Mouse (Mus musculus) cerebellum, adult 18-20 months (tissue): ENCODE measurements around the gene Smoc1.

Source experiments
- DNase-seq, 2 experiments: peaks; one replicate each; pipeline ENCODE4 v3.0.0; 2021

Smoc1 gene

DNA sequence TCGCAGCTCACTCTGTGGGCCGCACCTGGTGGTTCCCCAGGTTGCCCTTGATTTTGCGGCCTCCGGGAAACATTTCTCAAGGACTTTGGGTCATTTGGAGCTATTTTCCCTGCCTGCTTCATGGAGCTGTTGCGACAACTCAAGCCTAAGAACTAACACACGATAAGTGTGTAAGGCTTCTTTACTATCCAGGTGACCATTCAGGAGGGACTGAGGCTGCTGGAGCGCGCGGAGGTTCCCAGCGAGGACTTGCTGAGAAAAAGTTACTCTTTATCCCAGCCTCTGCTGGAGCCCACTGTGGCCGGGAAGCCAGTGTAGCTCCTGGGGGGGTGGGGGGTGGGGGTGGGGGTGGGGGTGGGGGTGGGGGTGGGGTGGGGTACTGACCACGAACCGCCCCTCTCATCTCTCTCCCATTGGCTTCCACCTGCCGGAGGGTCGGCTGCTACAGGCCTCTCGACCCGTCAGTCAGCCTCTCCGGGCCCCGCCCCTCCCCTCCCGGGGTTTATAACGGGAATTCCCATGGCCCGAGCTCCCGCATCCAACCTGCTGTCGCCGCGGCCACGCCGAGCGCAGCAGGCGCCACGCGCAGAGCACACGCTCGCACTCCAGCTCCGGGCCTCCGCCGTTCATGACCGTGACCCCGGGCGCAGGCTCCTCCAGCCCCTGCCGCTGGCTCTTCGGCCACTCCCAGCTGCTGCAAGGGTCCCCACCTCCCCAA lies at the start of gene Smoc1:
Gene Smoc1 (plus strand): TSS at position 532 of the 718 bp plus-strand sequence.
- peak; percentile 61 to 68 for DNase-seq

DNA sequence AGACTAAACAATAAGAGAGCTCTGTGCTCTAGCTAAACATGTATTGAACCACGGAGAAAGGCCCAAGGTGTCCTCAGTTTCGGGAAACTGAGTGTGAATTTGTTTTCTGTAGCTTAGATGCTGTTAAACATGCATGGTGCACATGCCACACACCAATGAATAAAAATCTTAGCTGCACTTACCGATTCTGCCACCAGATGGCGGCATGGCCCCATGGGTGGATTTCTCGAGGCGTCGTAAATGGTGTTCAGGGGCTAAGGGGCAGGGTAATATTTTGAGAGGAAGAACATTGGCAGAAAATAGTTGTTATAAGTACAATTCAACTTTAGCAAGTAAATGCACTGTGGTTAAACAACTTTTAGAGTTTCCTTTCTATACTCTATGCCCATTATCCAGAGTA lies 44.3 kb upstream of the Smoc1 start:
- DNase-seq, result peak; percentile 57 to 84

DNA sequence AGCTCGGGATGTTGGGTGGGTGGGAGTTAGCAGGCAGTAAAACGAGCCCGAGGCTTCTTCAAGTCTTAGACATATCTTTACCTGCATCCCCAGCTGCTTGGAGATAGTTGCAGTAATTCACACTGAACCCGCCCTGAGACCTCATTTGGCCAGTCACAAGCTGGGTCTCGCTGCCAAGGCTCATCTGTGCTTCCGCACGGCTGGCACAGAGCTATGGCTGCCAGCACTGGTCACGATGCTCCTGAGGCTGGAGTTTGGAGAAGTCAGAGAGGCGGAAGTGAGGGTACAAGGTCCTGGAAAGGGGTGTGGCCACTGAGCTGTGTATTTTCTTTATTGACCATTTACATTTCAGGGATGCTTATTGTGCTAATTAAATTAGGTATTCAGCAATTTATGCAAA lies 42.9 kb upstream of the Smoc1 start:
- DNase-seq, result peak; percentile 27 to 39

DNA sequence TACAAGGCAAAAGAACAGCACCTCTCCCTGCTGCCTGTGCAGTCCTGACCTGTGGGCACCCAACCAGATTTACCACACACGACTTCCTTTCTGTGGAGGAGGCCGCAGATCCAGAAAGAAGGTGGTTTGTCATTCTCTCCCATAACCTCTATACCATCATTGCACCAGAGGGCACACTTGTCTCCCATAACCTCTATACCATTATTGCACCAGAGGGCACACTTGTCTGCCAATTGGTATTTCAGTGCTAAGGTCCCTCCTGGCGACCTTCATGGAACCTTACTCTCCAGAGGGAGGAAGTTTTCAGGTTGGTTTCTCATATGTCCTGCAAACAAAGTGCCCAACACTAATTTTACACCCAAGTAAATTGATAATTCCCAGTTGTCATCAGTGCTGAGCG lies 40.0 kb upstream of the Smoc1 start:
- no peak for DNase-seq

DNA sequence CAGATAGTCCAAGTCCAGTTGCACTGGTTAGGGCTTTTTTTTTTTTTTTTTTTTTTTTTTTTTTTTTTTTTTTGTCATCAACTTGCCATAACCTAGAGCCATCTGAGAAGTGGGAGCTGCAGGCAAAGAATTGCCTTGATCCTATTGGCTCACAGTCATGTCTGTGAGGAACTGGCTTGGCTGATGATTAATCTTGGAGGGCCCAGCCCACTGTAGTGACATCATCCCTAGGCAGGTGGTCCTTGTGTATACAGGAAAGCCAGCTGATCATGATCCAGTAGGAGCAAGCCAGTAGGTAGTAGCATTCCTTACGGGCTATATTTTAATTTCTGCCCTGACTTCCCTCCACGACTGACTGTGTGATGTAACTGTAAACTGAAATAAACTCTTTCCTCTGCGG lies 38.3 kb upstream of the Smoc1 start:
- no peak for DNase-seq

DNA sequence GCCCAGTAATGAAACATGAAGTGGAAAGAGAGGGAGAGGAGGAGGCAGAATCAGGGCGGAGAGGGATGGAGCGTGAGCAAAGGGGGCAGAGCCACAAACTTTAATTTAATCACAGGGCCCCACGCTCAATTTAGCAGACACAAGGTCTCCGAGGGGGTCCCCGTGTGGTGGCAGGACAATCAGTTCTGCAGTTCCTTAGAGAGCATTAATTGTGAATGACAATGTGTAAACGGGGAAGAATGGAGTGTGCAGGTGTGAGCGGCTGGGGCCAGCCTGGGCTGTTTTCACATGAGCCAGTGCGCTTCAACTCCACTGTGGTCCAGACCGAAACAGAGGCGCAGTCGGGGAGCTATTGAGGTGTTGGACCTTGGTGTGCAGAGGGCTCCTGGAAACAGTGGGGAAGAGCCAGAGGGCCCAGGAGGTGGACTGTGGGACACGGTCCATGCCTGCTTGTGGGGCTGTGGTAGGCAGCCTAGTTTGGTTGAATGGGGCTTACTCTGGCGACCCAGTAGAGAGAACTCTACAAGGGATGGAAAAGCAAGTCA lies 35.6 kb upstream of the Smoc1 start:
- no peak for DNase-seq

DNA sequence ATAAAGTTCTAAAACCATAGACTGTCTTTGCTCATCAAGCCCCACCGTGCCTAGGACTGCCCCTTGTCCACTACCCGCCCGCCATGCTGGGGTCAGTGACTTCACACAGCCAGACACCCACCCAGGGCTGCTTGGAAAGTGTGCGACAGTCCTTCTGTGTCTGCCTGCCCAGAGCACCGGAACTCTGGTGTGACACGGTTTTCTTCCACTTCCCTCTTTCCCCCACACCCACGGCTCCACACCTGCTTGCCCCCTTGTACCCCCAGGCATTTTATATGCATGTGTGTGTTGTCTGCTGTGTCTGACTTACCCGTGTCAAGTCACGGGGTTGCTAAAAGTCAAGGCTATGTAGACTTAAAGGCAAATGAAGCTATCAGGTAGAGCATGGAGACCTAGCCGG lies 34.8 kb upstream of the Smoc1 start:
- DNase-seq, result no peak

DNA sequence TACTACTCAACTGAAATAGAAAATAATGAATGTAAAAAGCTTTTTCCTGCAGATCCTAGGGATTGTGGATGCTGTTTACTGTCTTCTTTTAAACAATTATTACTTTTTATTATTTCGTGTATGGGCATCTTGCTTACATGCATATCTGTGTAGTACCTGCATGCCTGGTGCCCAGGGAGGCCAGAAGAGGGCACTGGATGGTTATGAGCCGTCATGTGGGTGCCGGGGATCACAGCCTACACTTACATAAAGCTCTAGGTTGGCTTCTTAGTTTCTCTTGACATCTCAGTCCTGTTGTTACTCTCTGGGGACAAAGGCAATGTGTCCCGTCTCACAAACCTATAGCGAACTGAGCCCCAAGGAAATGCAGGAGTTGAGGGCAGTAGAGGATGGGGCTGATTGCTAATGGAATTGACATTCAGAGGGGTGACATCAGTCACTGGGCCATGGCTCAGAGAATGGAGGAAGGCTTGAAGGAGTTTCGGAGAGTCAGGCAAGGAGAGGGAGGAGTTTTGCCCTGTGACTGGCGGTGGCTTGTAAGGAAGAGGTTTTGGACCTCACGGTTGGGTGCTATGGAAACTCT lies 34.0 kb upstream of the Smoc1 start:
- no peak for DNase-seq

DNA sequence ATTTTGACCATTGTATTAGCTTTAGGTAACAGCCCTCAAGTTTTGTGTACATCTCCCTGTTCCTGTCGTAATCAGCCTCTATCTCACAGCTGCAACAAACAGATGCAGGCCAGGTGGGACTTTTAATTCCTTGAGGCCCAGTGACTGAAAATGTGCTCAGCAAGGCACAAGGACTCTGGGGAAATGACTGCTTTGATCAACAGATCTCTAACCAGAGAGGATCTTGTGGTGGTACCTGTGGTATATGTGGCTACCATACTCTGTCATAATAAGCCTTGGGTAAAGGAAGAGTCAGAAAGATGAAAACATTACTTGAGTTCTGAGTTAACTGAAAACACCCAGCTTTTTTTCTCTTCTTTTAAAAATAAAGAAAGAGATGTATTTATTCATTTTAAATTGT lies 32.8 kb upstream of the Smoc1 start:
- no peak for DNase-seq

DNA sequence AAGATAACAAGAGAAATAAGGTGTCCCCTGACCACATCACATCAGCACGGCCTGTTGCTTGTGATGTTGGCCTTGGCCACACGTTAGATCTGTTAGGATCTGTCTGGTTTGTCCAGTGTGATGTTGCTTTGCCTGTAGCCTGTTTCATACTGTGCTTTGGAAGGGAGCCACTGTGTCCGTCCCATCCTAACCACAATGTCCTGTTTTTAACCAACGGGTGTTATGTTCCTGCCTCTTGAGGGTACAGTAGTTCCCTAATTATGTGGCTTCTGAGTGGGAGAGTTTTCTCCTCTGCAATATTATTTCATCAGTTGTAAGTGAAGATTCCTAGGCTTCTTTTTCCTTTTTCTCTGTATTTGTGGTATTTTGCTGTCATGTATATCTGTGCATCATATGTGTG lies 31.3 kb upstream of the Smoc1 start:
- DNase-seq, result no peak

DNA sequence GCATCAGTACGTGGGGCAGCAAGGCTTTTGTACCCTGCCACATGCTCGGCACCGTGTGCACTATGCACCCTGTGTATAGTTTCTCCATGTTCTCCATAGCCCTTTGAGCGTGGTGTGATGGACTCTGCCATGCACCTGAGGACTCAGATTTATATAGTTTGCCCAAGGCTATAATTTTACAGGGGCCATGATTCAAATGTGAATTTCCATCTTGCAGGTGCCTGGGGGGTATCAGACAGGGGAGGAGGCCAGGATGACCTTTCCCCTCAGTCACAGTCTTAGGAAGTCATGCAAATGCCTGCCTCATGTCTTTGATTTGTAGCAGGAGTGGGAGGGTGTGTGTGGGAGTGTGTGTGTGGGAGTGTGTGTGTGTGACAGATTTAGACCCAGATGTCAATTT lies 29.0 kb upstream of the Smoc1 start:
- DNase-seq, result no peak

DNA sequence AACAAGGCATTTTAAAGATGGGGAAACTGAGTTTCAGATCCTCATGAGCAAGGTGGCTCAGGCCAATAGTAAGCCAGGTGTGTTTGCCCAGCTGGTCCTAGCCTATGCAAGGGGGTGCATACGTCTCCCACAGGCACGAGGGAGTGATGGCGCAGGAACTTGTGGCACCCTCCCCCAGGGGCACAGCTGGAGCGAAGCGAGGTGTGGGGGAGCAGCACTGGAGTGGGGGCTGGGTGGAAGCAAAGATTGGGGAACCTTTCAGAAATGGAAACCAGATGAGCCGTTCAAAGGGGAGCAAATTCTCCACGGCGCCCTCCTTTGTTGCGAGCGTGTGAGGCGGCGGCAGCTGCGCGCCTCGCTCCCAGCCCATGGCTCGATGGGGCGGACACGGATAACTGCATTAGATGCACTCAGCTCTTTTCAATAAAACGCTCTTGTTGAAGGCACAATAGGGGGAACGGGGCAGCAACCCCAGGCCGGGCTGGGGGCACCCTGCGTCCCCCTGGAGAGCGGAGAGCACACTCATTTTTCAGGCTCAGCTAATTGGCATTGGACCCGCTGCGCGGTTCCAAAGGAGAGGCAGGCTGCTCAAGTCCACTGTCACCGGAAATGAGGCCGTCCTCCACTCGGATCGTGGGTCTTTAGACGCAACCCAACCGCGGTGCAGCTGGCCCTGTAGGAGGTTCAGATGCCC lies 27.9 kb upstream of the Smoc1 start:
- DNase-seq, result no peak

DNA sequence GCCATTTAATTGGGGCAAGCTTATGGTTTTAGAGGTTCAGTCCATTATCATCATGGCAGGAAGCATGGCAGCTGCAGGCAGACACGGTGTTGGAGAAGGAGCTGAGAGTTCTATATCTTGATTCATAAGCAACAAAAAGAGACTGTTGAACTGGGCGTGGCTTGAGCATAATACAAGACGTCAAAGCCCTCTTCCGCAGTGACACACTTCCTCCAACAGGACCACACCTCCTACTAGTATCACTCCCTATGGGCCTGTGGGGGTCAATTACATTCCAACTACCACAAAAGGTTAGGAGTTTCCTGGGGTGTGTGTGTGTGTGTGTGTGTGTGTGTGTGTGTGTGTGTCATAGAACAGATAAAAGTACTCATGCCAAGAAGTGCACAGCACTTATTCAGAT lies 25.7 kb upstream of the Smoc1 start:
- DNase-seq, result no peak

DNA sequence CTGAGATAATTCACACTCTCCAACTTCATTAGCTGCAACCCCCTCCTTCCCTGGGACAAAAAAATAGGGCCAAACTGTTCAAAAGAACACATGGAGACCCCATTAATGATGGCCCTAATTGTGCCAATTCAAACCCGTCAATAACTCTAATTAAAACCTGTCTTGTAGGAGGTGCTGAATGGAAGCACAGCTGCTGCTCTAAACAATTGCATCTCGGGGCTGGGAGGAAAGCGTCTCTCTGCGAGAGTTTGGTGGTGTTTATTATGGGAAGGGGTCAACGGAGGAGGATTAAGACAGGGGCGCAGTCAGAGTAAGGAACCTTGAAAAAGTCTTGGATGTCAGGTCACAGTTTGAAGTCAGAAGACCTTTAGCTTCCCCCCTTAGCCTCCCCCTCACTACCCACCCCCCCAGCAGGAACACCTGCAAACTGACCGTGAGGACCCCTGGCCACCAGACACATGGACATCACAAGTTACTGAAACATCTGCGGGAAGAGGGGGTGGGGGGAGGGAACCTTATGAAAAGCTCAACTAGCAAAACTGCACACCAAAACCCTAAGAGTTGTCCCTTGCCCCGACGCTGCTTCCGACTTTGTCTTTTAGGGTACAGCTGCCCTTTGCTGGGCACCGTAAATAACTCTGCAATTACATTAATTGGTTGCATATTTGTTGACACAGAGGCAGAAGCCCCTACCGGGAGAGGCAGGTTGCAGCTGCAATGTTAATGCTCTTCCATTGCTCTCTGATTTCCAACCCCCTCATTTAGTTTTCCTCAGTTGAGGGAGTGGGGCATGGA lies 23.6 kb upstream of the Smoc1 start:
- no peak for DNase-seq

DNA sequence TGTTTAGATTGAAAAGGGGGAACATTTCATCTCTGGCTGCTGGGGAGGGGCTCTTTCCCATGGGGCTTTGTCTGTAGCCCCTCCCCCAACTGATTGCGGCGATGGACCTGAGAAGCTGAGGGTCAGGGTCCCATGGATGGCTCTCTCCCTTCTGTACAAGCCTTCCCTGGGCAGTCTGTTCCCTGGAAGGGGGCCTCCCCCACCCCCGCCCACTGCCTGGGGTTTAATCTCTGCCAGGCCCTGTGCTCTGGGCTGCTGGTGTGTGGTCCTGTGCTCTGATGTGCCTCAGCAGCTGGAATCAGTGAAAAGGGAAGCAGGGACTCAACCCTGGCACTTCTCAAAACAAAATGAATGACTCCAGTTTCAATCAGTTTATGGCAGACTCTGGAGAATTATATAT lies 16.8 kb upstream of the Smoc1 start:
- no peak for DNase-seq

DNA sequence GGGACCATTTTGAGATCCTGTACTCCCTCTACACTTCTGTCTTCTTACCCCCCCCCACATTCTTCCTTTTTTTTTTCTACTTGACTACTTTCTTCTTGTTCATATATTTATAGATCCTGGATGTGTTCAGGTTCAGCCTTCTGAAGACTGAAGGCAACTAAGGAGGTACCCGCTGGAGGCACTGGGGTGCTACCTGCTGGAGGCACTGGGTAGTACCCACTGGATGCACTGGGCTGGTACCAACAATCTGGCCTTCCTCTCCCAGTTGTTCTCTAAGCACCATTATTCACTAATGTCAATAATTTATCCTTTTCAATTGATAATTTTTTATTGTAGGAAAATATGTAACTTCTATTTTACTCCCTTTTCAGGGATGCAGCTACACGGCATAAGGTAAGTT lies 14.6 kb upstream of the Smoc1 start:
- no peak for DNase-seq

DNA sequence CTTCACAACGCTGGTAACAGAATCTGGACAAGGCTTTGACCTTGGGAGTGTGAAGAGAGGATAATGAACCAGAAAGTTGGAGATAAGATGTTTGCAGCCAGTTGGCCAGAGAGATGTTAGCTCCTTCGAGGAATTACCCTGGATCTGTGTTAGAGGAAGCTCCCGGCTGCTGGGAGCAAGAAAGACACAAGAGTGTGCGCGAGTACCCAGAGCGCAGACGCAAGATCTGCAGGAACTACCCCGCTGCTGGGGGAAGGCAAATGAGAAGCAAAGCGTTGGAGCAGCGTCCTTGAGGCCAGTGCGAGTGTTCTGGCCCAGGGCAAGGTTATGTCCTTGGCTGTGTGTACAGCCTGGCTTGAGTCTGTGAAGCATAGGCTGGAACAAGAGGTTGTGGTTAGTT lies 13.1 kb upstream of the Smoc1 start:
- DNase-seq, result no peak

DNA sequence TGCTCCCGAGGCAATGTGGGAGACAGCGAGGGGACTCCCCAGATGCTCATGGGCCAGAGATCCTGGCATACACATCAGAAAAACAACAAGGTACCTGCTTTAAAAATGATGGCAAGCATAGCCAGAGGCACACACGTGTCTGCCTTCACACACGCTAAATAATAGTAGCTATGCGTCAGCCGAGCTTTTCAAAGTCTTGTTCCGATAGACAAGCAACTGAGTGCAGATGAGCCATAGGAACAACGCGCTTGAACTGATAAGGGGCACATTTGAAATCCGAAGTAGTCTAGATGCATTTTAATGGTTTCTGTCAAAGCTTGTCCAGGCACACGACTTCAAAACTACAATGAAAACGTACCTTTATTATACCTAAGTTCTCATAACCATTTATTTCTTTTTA lies 9.0 kb upstream of the Smoc1 start:
- no peak for DNase-seq

DNA sequence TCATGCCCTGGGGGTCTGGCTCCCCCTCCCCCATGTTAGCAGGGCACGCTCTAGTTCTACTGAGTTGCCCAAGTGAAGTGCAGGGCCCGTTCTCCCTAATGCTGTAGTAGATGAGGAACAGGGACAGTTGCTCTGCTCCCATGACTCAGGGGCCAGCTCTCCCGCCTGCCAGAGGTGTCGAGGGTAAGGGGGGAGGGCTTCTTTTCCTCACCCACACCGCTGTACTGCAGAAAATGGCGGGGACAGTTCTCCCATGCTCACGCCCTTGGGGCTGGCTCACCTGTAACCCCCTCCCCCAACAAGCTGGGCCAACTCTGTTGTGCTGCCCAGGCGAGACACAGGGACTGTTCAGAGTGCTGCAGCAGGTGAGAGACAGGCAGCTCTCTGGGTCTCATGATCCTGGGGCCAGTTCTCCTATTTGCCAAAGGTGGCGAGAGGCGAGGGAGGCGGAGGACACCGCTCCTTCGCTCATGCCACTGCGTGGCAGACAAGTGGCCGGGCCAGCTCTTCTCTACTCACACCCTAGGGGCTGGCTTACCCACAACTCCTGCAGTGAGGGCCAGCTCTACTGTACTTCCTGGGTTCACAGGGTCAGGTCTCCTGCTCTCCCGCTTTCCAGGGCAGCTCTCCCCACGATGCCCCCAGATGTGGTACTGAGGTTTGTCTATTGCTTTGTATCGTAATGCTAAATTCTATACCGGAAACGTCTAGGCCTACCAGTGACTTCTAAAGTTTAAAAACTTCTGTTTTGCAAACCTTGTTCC lies 7.9 kb upstream of the Smoc1 start:
- no peak for DNase-seq

DNA sequence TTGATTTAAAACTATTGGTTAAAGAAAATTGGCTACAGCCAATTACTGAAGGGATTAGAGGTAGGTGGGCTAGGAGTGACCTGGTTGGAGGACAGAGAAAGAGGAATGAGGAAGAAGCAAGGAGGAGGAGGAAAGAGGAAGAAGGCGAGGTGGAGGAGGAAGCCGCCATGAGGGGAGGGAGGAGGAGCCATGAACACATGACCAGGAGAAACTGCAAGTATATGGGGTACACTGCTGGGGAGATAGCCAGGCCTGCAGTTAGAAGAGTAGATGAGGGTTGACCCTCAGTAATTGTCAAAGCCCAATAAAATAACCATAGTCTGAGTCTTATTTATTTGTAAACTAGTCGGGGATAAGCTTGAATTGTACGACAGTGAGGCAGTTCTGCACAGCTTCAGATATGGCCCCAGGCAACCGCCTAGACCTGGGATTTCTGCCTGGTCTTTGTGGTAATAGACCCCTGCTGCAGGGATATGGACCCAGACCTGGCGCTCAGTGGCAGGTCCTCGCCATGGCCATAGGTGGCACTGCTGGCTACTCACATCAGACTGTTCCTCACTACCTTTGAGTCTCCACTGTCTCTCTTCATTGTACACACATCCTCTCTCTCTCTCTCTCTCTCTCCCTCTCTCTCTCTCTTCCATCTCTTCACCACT lies 7.2 kb upstream of the Smoc1 start:
- DNase-seq, result no peak

DNA sequence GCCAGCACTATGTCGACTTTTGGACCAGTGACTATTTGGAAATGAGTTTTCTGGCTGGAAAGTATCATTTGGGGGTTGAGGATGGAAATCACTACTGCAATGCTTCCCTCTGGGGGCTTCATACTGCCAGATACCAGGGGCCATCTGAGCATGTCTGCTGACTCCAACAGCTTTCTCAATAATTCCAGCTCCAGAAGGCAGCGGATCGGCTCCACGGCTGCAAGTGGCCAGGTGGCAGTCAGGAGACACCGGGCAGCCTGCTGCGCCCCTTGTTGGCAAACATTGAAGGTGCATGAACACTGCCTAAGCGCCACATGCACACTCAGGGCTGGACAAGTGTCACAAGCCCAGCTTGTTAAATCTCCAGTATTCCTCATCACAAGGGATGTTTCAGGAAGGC lies 2.2 kb upstream of the Smoc1 start:
- peak; percentile 75 to 81 for DNase-seq

DNA sequence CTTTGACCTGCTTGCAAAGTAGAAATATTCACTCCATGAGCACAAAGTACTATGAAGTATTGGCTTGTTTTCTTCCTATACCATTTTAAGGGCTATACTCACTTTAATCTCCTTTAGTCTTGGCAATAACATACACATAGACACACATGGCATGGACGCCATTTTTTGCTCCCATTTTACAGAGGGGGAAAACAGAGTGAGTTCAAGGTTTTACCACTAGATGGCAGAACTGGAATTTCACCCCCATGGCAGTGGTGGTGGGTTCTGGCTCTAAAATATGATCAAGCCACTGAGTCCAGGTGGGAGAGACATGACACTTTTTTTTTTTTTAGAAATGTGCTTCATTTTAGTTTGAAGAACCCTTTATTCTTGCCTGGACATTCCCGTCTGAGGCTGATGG lies 1.6 kb upstream of the Smoc1 start:
- DNase-seq, result no peak
